Mouse (Mus musculus) naive thymus-derived CD4-positive, alpha-beta T cell, adult 5 months (primary cell): Measurements from ENCODE around the gene Usp45. TPM values are rescaled to one million over a fixed set of nuclear protein-coding genes. Genes with fewer than 3 reads are reported as not detected.

Experiments used
- polyA plus RNA-seq: library from polyadenylated mRNA; unstranded; fragments of 100-300 nt; shearing (Covaris generic); gene quantifications from one replicate; pipeline ENCODE4 v1.2.1, GENCODE M21; 2017

Gene Usp45
- 26.5 TPM for polyA plus RNA-seq

DNA sequence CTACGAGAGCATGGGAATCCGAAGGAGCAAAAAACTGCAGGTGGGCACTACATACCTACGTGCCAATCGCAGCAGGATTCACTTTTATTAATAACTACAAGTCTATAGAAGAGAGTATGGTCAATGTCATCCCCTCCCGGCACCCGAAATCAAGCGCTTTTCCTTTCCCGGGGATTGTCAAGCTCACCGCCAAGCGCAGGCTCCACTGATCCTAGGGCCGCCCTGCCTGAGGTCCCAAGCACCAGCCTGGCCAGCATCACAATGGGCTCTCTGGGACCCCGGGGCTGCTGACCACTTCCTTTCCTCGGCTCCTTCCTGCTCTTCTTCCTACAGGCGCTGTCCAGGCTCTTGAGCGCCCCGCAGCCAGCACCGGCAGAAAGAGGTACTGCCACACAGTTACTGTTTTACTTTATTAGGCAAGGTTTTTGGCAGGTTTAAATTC lies at the start of gene Usp45, which contains the start of gene Tstd3:
TSS of gene Usp45 (plus strand) at position 294 of the 442 bp plus-strand sequence.
TSS of gene Tstd3 (minus strand) at position 350 of the 442 bp plus-strand sequence.

DNA sequence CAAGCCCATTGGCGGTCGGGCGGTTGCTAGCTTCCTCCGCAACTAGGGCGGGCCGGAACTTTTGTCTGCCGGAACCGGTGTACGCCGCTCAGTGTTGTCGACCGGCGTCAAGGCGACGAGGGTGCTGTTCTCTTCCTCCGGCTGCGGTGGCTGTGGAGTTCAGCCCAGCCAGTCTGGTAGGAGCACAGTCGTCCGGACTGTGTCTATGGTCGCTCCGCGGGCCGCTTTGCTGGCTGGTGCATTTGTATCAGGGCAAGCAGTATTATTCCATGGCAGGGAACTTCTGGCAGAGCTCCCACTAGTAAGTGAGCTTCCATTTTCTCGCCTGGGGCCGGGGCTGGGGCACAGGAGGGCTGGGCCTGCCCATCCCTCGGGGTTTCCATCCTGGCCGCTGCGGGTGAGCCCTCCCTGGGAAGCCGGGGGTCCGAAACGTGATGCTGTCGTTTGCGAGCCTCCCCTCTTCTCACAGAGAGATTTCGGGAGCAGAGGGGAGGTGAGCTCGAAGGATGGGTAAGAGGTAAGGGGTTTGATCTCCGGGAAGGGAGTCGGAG lies 39.3 kb upstream of the Usp45 start, which contains the start of gene Ccnc:
TSS of gene Ccnc (plus strand) at position 87 of the 551 bp plus-strand sequence.

DNA sequence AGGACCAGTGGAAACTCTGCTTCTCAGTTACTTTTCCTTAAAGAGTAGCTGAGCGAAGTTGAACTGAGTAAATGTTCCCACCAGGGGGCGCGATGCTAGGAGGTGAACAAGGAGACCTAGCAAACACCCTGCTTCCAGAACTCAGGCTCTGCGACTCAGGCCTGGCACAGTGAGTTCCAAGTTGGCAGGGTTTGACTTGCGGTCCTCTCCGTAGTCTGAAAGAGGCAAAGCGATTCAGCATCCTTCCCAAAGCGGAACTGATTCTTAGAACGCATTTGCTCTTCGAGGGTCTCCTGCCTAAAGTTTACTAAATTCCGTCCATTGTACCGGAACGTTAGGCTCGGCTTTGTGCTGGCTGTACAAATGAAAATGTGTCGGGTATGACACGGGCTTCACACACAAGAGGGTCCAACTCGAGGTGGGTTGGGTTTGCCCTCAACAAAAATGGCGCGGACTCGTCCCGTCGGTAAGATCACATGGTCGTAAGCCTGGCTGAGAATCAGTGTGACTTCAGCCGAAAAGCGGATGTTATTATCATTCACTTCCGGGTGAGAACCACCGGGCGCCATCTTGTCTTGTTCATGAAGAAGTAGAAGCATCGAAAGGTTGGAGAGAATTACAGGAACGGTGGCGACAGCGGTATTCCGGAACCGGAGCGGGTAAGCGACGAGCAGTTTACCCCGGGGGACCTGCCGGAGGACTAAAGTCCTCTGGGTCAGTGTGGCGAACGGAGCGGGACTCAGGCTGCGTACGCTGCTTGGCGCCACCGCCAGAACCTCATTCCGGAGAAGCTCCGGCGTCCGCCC lies 80.7 kb downstream of the Usp45 start, which contains the start of gene Pnisr:
TSS of gene Pnisr (plus strand) at position 103 of the 806 bp plus-strand sequence.

DNA sequence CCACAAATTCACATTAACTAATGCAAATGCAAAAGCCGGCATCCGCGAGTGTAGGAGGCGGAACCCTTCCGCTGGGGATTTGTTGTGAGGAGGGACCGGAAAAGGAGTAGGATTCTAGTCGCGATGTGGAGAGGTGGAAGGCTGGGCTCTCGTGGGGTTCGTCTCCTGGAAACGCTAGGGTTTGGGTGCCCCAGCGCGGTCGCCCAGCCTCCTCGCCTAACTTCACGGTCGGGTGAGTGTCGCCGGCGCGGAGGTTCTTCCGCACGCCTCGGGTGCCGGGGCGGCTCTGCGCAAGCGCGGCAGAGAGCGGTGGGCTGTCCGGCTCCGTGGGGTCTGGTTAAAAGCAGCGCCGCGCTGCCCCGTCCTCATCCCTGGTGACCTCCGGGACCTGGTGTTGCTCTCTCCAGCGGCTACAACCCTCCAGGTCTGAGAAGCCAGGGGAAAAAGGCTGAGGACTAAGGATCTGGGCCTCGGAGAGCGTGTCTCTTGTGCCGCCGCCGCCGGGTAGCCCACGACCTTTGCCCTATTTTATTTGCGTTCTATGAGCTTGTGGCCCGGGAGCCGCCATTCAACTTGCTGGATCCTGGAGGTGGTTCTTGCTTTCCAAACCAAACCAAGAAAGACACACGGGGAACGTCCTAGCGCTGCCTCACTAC lies 112.7 kb downstream of the Usp45 start, which contains the start of gene Coq3:
TSS of gene Coq3 (plus strand) at position 109 of the 656 bp plus-strand sequence.

Other genes with a start within 250 kb of the Usp45 start
- 0.16 TPM for gene Prdm13, start 81.2 kb upstream of the Usp45 start, polyA plus RNA-seq
- gene Ccnc, start 39.5 kb upstream of the Usp45 start, polyA plus RNA-seq, result 17.9 TPM
- 3.7 TPM for gene Tstd3, start 56 bp downstream of the Usp45 start, polyA plus RNA-seq
- gene Pnisr, start 80.4 kb downstream of the Usp45 start, polyA plus RNA-seq, result 156 TPM
- 3.3 TPM for gene Coq3, start 112.5 kb downstream of the Usp45 start, polyA plus RNA-seq
- not detected for gene Faxc, start 164.2 kb downstream of the Usp45 start, polyA plus RNA-seq